9 mouse cellular contexts compared by ENCODE assay signal in the genomic region with DNA sequence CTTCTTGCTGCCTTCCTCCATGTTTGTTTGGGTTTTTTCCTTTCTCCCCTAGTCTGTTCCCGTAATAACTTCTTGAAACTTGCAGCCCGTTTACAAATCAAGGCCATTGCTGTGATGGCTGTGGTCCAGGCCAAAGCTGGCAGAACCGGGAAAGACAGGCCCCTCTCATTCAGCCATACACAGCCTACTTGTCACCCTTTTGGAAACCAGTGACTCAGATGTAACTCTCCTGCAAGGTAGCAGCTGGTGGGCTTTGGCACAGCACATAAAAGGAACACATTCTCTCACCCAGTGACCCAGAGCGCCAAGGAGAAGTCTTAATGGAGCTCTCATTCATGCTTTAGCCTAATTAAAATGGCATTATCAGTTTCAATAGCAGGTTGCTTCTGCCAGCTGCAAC.
A peak's percentile ranks its signal among the peaks of the same experiment; 100 is the strongest.
DNase-seq lines count a peak whose midpoint lies in the region; ATAC-seq lines count a peak whose summit lies in the region.
"Had no signal": no experiment of that assay in that cellular context is flagged by ENCODE, and none has a peak within 500 bp of the region (broad histone marks: within the 10 kb centered on the region; RNA-seq: fewer than 3 reads in every experiment).

No protein-coding gene starts in this region.

- no peaks in the 10 kb centered on the region for H3K36me3 ChIP-seq in hindbrain, embryonic 13.5 days
- H3K36me3 ChIP-seq in hindbrain, embryonic 10.5 days, result no peaks in the 10 kb centered on the region
- H3K36me3 ChIP-seq in kidney, embryonic 14.5 days (ENCODE audit: control insufficient read depth, insufficient read depth, low read length), result no peaks in the 10 kb centered on the region

- H3K4me2 ChIP-seq in hindbrain, embryonic 13.5 days, result no peak overlapping the region
- H3K4me2 ChIP-seq in kidney, embryonic 14.5 days (replicated peaks; ENCODE audit: low read depth, low read length), result no peak overlapping the region

- no peaks in the 10 kb centered on the region for H3K9me3 ChIP-seq in hindbrain, embryonic 13.5 days
- no peaks in the 10 kb centered on the region for H3K9me3 ChIP-seq in hindbrain, embryonic 10.5 days
- no peaks in the 10 kb centered on the region for H3K9me3 ChIP-seq in kidney, embryonic 14.5 days (ENCODE audit: control insufficient read depth, low read length)

- no peak for DNase-seq in hindbrain, embryonic 10.5 days (ENCODE audit: low spot score)
- DNase-seq in cerebellum, postnatal 25 days, result peak; percentile 6 to 15
- DNase-seq in left cerebral cortex, adult 11 months (ENCODE audit: low spot score), result peak; percentile 3
- peak; percentile 4 for DNase-seq in right cerebral cortex, postnatal 14 days
- DNase-seq in kidney, postnatal 36 days, result no peak
- DNase-seq in thymus, postnatal 36 days, result no peak

- no peak overlapping the region for H3K4me3 ChIP-seq in hindbrain, embryonic 13.5 days
- H3K4me3 ChIP-seq in hindbrain, embryonic 10.5 days, result no peak overlapping the region
- no peak overlapping the region for H3K4me3 ChIP-seq in kidney, embryonic 14.5 days (ENCODE audit: low read length)

- H3K27ac ChIP-seq in hindbrain, embryonic 13.5 days, result no peak overlapping the region
- no peak overlapping the region for H3K27ac ChIP-seq in hindbrain, embryonic 10.5 days
- no peak overlapping the region for H3K27ac ChIP-seq in kidney, embryonic 14.5 days (ENCODE audit: low read depth, low read length)

- H3K4me1 ChIP-seq in hindbrain, embryonic 13.5 days (replicated peaks), result no peaks in the 10 kb centered on the region
- 0 out of 2 replicates have a peak, but pooled peaks cover 2% of the 10 kb centered on the region for H3K4me1 ChIP-seq in hindbrain, embryonic 10.5 days (replicated peaks)
- no peaks in the 10 kb centered on the region for H3K4me1 ChIP-seq in kidney, embryonic 14.5 days (ENCODE audit: control insufficient read depth, insufficient read depth, low read length)

- H3K27me3 ChIP-seq in hindbrain, embryonic 13.5 days, result peaks cover 43% of the 10 kb centered on the region
- H3K27me3 ChIP-seq in hindbrain, embryonic 10.5 days (ENCODE audit: insufficient read depth, poor library complexity, severe bottlenecking), result peaks cover 79% of the 10 kb centered on the region
- no peaks in the 10 kb centered on the region for H3K27me3 ChIP-seq in kidney, embryonic 14.5 days (ENCODE audit: control insufficient read depth, insufficient read depth, low read length)

- ATAC-seq in hindbrain, embryonic 13.5 days (ENCODE audit: low FRiP score), result peak; percentile 85
- ATAC-seq in kidney, embryonic 14.5 days (ENCODE audit: low FRiP score, low TSS enrichment), result no peak
- ATAC-seq: CD4-positive, CD25-positive, alpha-beta regulatory T cell, adult 4 months had no signal

- H3K9ac ChIP-seq in hindbrain, embryonic 13.5 days, result no peak overlapping the region
- no peak overlapping the region for H3K9ac ChIP-seq in kidney, embryonic 14.5 days (ENCODE audit: low read depth, low read length)

- WGBS in hindbrain, embryonic 13.5 days, result 49% methylated on average over 4 of the region's 4 CpGs
- 74% methylated on average over 4 of the region's 4 CpGs for WGBS in hindbrain, embryonic 10.5 days
- WGBS in kidney, embryonic 14.5 days, result 92% methylated on average over 4 of the region's 4 CpGs

Comparison
In these comparisons a context has a peak if more than half of its experiments do, and no peak if none do; other contexts are left out.
1. DNase-seq: peak in cerebellum, postnatal 25 days (2 of 2), left cerebral cortex, adult 11 months (single experiment) and right cerebral cortex, postnatal 14 days (single experiment); none in hindbrain, embryonic 10.5 days (single experiment), kidney, postnatal 36 days (0 of 2) and thymus, postnatal 36 days (0 of 2).